Mouse (Mus musculus): ENCODE data around the gene Nudc.
"Not testable (repeated sequence)": the region's sequence is repeated elsewhere in the genome, so short reads cannot be mapped to it uniquely, and the experiment has no call there.

The Nudc gene

DNA sequence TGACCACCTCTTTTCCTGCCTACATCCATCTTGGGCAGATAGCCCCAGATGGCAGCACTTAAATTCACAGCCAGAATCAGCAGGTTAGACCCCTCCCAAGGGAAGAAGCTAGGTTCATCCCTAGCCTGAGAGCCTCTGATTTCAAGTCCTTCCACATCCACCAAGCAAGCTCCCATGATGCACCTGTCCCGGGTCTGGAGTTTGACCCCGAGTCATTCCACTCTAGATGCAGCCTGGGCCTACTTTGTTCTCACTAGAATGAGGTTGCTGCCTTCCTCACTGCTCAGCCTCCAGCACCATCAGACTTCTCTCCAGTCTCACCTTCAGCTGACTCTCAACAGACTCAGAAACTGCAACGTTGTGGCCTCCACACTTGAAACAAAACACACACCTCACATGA lies 9.7 kb downstream of the Nudc start:
- DNase-seq (ENCODE audit: low spot score) = no peak

DNA sequence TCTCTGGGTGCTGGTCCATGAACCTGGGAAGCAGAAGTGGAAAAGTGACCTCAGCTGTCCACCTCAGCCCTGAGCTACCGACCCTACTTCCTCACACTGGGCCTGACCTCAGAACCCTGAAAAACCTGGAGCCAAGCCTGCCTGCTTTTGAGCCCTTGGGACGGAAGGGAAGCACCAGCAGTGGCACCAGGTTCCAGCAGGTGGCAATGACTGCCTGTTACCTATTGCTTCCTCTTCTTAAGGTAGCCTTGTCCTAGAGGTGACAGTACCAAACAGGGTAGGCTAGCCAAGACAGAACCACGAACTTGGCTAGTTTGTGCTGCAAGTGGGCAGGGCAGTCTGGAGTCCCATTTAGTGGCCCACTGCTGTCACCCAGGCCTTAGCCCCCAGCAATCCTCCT lies 13.0 kb downstream of the Nudc start:
- no peak for DNase-seq (ENCODE audit: low spot score)

DNA sequence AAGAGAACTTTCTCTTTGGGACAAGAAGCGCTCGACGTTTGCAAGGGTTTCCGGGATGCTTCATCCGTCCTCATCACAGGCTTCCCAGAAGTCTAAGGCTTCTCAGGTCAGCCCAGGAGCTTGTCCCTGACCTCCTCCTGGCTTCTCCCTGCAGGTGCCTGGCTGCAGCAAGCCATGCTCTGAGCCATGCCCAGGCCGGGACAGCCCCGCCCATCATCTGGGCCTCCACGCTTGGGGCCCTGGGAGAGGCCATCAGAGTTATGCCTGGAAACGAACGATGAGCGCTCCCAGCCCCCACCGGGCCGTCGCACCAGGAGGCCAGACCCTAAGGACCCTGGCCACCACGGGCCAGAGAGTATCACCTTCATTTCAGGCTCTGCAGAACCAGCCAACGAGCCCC lies 18.0 kb downstream of the Nudc start:
- no peak for DNase-seq (ENCODE audit: low spot score)

DNA sequence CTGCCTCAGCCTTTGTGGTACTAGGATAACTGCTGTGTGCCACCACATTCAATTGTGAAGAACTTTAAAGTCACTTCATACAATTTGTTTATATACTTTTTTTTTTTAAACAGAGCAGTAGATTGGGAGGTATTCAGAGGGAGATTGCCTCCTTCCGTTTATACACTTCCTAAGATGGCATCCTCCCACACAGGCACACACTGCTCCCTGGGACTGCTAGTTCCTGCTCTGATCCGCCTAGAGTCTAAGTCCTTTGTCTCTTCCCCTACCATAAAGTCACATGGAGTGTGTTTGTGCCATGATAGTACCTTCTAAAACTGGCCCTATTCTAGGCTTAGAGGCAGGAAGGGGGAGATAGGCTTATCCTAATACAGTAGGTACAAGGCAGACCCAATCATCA lies 24.3 kb downstream of the Nudc start:
- no peak for DNase-seq (ENCODE audit: low spot score)

DNA sequence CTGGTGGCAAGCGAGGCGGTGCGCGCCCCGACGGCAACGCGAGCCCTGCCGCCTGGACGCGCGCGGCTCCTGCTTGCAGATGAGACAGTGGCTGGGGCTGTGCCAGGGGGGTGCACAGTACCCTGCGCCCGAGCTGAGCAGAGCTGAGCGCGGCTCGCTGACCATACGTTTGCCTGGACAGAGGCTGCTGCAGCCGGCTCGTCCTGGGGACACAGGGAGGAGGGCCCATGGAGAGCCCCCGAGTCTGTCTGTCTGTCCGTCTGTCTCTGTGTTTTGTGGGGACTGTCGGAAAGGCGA lies 26.5 kb downstream of the Nudc start:
- no peak for DNase-seq (ENCODE audit: low spot score)

DNA sequence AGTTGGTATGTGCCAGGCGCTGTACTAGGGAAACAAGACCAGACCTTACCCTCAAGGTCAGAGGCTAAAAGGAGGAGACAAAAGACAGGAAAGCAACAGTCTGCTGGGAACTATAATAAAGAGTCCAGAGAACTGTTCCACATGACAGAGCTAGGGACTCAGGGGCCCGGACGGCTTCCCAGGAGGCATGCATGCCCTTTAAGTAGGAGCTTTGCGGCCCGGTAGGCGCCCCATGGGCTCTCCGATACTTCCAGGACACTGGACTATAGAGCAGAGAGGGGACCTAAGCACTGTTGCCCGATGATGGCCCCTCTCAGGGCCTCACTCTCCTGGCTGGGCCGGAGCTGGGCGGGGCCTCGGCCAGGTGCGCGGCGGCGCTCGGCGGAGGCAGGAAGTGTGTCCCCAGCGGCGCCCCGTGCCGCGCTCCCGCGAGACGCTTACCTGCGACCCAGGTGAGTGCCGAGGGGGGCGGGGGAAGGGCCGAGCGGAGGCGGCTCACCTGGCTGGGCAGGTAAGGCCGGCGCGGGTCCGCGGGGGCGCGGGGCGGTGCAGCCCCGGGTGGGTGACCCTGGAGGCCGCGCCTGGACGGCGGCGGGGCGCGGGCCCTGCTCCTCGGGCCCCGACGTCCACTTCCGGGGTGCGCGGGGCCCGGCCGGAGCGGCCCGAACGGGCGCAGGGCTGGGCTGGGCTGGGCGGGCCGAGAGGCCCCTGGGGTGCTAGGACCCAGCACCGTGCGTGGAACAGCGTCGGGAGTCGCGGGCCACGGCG lies 27.0 kb downstream of the Nudc start, which contains the start of gene Kdf1:
Gene Kdf1 (plus strand): TSS at position 363 of the 768 bp plus-strand sequence.
- DNase-seq (ENCODE audit: low spot score) = no peak

DNA sequence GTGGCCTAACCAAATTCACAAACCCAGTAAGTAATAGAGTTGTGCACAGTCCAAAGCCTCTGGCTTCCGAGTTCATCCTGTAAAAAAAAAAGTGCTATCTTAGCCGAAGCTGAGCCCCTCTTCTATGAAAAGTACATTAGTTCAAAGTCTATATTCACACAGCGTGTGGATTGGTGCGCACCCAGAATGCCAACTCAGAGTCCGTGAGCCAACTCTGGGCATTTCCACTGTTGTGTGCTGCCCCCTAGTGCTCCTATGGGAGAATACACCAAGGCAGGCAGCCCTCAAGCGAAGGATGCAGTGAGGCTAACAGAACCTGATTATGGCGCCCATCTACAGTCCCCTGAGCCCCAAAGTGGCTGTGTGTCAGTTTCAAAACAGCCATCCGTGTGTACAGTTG lies 32.8 kb downstream of the Nudc start:
- peak; percentile 78 for DNase-seq (ENCODE audit: low spot score)

DNA sequence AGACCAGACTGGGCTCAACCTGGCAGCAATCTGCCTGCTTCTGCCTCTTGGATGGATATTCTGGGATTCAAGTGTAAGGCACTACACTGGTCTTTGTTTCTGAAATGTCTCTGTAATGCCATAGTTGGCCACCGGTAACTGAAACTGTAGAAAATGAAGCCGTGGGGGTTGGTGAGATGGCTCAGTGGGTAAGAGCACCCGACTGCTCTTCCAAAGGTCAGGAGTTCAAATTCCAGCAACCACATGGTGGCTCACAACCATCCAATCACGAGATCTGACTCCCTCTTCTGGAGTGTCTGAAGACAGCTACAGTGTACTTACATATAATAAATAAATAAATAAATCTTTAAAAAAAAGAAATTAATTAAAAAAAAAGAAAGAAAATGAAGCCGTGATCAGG lies 33.3 kb downstream of the Nudc start:
- not testable (repeated sequence) for DNase-seq (ENCODE audit: low spot score)

DNA sequence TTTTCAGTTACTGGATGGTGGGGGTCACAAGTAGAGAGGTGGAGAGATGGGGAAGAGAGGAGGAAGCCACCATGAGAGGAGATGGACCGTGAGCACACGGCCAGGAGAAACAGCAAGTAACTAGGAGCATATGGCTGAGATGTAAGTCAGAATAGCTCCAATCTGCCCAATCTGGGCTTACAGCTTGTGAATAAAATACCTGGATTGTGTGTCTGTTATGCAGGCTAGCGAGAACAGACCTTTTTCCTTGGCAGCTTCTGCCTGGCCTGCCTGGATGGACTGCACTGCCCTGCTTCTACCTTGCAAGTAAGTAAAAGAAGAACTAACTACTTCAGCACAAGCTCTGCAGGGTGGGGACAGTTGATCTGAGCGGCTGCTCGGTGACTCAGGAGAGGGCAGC lies 34.7 kb downstream of the Nudc start:
- no peak for DNase-seq (ENCODE audit: low spot score)

DNA sequence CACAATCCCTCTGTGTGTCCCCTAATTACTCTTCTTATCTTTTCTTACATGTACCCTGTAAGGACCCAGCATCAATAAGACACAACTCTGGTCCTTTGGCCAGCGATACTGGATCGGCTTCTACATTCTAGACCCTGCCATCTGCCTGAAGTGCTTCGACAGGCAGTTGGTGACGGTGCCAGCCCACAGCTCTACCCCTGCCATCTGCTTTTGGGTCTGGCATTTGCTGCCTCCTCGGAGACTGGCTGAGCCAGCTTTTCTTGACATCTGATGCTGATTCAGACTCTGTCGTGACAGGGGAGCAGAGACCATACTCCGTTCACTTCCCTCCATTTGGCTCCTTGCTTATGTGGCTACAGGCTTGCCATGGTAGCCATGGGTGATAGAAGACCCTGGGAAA lies 36.8 kb downstream of the Nudc start:
- no peak for DNase-seq (ENCODE audit: low spot score)

DNA sequence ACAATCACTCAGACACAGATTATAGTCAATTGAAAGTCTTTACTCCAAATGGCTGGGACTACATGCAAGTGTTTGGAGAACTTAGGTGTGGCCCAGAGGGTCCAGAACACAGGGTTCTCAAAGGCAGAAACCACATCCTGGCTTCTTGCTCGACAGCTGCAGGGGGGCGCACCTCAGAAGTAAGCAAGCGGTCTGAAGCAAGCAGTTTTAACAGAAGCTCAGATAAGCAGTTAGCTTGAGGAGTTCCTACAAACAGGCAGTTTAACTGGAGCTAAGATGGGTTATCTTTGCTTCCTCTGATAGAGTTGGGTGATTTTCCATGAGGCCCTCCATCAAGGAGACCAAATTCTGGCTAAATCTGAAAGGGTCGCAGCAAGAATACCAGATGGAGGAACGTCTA lies 39.2 kb downstream of the Nudc start:
- DNase-seq (ENCODE audit: low spot score) = peak; percentile 68

DNA sequence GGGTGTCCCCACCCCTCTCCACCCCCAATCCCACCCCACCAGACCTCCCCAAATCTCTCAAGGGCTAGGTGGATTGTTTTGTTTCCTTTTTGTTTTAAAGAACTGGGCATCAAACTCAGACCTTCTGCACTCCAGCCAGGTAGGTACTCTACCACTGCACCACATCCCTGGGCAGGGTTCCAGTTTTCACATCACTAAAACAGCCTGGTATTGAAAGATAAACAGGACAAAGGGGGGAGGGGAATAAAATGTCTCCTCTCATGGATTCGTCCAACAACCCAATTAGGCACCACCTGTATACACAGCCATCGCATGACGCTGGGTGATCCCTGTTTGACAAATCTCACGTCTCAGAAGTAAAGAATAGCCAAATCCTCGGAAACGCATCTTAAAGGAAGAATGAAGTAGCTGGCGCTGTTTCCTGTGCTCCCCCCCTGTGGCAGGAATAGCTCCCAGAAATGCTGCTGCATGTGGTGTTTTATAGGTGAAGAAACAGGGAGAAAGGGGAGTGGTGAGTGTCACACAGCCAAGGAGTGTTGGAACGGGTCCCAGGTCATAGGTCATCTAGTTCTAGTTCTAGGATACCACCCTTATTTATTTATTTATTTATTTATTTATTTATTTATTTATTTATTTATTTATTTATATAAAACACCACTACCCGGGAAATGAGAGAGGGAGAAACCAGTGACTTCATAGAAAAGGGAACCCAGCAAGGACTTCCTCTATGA lies 40.9 kb downstream of the Nudc start:
- DNase-seq (ENCODE audit: low spot score) = no peak

DNA sequence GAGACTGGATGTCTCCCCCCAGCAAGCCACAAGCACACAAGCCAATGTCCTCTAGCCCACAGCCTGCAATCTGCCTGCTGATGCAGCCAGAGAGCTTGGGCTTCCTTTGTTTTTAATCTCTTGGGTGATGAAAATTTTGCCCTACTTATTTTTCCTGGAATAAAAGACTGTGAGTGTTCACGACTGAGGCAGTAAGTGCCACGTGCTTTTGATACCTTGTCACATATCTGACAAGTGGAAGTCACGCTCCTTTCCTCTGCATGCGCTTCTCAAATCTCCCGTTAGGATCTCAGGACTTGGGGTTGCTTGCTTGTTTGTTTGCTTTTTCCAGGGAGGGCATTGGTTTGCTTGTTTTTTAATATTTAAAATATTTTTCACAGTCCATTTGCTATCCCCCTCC lies 41.5 kb downstream of the Nudc start:
- DNase-seq (ENCODE audit: low spot score) = no peak

DNA sequence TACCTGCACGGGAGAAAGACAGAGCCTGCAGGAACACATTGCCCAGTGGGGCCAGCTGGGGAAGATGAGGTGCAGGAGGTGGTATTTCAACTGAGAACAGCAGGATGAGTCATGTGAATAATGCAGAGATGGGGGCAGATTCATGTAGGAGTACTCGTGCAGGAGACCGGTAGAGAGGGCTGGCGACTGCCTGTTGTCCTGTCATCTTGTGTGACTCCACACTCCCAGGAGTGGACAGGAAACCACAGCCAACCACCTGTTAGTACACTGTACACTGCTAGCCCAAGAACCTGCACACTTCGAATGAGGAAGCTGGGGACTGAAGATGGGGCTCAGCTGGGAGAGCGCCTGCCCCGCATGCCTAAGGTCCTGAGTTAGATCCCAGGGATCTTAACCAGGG lies 44.3 kb downstream of the Nudc start:
- DNase-seq (ENCODE audit: low spot score) = no peak

DNA sequence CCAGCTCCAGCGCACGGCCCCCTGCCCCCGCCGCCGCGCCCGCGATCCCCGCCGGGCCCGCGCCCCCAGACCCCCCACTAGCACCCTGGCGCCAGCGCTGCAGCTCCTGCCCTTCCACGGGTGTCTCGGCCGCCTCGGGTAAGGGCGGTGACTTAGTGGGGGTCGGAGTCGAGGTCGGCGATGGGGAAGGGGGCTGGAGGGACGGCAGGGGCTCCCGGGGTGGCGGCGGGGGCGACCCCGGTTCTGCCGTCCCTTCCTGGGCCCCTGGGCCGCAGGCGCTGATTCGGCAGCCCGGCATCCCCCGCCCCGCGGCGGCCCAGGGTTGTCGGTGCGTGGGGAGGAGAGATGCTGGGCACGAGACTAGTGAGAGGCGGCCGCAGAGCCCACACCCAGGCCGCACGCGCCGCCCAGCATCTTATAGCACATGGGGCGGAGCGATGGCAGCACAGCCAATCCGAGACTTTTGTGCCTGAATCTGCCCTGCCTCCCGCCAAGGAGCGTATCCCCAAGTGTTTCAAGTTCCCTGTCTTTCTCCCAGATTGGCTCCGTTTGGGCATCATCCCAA lies 47.6 kb downstream of the Nudc start, which contains the start of gene Trnp1:
Gene Trnp1 (minus strand): TSS at position 391 of the 565 bp plus-strand sequence.
- peak; percentile 80 for DNase-seq (ENCODE audit: low spot score)

DNA sequence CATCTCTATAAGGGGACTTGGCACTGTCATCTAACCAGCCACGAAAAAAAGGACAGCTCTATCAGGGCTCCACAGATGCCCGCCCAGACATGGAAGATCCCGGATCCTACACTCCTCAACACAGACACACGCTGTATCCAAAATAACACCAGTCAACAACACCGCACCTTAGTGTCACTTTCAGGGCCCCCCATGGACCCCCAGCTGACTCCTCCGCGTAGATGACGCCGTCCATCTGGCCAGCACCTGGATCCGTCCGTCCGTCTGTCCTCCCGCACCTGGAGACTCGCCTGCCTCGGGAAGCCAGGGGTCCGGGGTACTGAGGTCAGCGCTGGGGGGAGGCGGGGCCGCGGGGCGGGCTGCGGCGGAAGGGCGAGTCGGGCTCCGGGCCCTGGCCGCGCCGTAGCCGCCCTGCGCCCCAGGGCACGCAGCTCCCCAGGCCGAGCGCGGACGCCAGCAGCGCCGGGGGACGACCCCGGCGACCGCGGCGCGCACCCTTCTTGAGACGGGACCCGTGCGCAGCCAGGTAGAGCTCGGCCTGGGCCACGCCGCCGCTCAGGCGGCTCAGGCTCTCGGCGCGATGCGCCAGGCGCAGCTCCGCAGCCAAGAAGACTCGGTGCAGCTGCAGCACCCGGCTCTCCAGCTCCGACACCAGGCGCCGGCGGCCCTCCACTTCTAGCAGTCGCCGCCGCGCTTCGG lies 48.2 kb downstream of the Nudc start:
- no peak for DNase-seq (ENCODE audit: low spot score)

DNA sequence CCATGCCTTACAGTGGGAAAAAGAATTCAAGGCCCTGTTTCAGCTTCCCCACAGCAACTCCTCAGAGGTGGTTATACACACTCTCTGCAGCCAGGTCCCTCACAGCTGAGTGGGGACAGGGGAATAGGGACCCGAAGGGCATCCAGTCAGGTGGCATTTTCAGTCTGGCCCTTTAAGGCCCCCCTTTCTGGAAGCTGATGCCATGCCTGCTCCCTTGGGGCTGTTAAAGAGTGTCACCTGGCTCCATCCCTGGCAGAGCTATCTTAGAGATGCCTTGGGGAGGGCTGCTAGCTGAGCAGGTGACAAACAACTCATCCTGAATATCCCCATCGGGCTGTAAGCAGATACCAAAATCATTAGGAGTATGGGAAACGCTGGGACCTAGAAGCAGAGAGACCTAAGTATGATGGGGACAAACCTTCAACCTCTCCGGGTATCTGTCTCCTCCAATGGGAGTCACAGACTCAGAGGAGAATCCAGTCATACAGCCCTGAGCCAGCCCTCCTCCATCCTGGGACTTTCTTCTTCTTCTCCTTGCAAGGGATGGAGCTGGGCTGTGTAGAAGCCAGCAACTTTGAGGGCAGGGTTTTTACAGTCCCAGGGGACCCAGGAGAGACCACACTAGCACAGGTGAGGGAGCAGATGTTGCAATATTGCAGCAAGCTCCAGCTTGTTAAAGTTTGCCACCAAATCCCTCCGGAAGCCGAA lies 48.9 kb downstream of the Nudc start:
- DNase-seq (ENCODE audit: low spot score) = no peak

DNA sequence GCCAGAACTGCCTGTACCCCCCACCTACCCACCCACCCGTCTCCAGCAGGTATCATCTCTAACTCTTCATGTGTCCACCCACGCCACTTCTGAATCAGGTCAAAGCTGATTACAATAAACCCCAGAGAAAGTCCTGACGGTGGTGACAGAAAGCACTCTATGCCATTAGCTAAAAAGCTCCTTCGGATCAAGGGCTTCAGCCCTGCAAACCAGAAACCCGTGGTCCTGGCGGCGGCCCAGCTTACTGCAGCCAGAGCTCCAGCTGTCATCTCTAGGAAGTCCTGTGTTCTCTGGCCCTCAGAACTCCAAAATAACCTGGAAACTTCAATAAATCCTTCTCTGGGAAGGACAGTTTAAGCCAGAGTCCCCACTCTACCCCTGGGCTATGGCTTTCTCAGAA lies 50.1 kb downstream of the Nudc start:
- DNase-seq (ENCODE audit: low spot score) = no peak

DNA sequence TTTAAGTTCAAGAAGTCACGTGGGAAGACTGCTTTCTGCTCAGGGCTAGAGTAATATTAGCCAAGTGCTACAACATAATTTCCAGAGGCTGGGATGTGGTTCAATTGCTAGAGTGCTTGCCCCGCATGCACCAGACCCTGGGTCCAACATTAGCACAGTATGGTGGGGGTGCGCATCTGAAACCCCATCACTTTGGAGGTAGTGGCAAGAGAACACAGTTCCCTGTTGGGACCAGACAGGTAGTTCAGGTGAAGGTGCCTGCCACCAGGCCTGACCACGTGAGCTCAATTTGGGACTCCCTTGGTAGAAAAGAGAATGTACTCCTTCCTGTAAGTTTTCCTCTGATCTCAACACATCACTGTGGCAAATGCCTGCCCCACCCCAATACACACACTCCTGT lies 50.9 kb downstream of the Nudc start:
- DNase-seq (ENCODE audit: low spot score) = no peak

DNA sequence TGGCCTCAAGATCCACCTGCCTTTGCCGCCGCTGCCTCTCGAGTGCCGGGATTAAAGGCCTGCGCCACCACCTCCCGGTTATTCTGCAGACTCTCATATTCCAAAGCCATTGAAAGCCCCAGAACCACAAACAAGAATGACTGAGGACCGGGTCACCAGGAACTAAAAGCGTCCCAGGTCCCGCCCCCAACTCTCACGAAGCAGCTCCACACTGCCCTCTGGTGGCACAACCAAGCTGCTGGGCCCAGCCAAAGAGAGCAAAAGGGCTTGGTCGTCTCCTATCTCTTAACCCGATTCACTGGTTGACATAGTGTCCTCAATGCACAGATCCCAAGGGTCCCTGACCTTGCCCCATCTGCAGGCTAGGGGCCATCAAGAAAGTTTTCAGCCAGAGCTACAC lies 51.4 kb downstream of the Nudc start:
- peak; percentile 83 for DNase-seq (ENCODE audit: low spot score)

DNA sequence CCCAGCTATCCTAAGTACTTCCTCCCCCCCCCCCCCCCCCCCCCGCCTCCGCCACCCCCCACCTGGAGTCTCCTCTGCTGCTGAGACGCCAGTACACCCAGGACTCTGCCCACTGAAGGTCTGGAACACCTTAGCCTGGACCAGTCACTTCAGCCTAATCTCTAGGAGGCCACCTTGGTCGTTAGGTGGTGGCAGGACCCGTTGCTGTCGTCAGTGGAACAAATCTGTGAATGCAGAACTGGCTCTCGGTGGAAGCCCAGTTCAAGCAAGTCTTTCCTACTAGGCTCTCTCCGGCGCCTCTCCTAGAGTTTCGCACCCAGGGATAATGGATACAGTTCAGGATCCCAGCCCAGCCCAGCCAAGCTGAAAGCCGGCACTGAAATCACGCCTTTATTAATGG lies 51.9 kb downstream of the Nudc start:
- DNase-seq (ENCODE audit: low spot score) = no peak

DNA sequence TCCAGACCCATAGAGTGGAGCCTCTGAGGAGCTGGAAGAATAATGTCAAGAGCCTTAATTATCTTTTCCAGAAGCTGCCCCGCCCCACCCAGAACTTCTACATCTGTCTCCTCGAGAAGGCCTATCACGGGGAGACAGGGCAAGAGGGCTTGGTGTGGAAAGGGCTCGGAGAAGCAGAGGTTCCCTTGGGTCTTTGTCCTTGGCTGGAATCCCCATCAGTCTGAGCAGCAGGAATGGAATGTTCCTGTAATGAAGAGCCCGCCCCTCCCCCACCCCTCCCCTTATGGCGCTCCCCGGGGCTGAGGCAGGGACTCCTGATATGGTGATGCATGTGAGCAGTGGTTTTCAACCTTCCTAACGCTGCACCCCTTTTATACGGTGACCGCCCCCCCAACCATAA lies 54.0 kb downstream of the Nudc start:
- DNase-seq (ENCODE audit: low spot score) = no peak

Data from T-cell, adult 2 months (primary cell).